Mouse (Mus musculus): ENCODE measurements around the gene Gm21118. TPM values are rescaled to one million over a fixed set of nuclear protein-coding genes. Genes with fewer than 3 reads are reported as not detected.
"Not testable (repeated sequence)": the region's sequence is repeated elsewhere in the genome, so short reads cannot be mapped to it uniquely, and the experiment has no call there.

The Gm21118 gene
- polyA plus RNA-seq (2016; fragmentation: Nextera tagmentation; extraction: Ambion mirVana): not detected in 2 replicates

DNA sequence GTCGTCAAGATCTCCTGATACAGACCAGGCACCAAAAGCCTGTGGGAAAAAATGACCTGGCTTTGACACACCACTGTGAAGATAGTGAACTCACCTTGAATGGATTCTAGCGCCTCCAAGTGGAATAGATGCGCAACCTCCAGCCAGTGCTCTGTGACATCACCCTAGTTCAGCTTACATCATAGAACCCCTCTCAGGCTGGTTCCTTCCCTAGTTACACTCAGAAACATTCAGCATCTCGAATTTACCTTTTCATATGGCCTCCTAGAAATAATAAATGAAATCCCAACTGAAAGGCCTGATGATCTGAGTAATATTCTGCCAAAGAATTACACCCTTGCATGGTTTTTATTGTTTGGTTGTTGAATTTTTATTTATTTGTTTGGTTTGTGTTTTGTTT lies at the start of gene Gm21118:
TSS of gene Gm21118 (minus strand) at position 101 of the 400 bp plus-strand sequence.
- no CpG with 5 or more reads among the region's 4 CpGs for WGBS
- not testable (repeated sequence) for H3K4me3 ChIP-seq; DNase-seq (ENCODE audit: extremely low spot score, low spot score); H3K36me3 ChIP-seq (replicated peaks); H3K9me3 ChIP-seq; H3K27me3 ChIP-seq (ENCODE audit: poor library complexity, severe bottlenecking); H3K27ac ChIP-seq; H3K4me1 ChIP-seq

DNA sequence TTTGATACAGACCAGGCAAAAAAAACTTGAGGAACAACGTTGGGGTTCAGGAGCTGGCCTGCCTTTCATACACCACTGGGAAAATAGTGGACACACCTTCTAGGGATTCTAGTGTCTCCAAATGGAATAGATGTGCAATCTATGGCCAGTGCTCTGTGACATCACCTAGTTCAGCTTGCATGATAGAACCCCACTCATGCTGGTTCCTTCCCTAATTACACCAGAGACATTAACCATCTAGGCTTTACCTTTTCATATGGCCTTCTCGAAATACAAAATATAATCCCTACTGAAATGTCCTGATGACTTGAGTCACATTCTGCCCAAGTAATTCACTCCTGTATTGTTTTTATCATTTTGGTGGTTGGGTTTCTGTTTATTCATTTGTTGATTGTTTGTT lies 29.7 kb upstream of the Gm21118 start, which contains the start of the genes Gm29423 and Gm29644:
TSS of gene Gm29423 (minus strand) at position 101 of the 400 bp plus-strand sequence.
TSS of gene Gm29644 (minus strand) at position 157 of the 400 bp plus-strand sequence.
- not testable (repeated sequence) for H3K4me3 ChIP-seq; H3K36me3 ChIP-seq (replicated peaks); H3K27me3 ChIP-seq (ENCODE audit: poor library complexity, severe bottlenecking); H3K4me1 ChIP-seq; H3K27ac ChIP-seq; H3K9me3 ChIP-seq; DNase-seq (ENCODE audit: extremely low spot score, low spot score)
- WGBS: no CpG with 5 or more reads among the region's 2 CpGs

Other genes with a start within 250 kb of the Gm21118 start
- gene Gm29423, start 29.6 kb upstream of the Gm21118 start, polyA plus RNA-seq (2016; fragmentation: Nextera tagmentation; extraction: Ambion mirVana): not detected in 2 replicates
- not detected in 2 replicates for gene Gm29644, start 29.7 kb upstream of the Gm21118 start, polyA plus RNA-seq (2016; fragmentation: Nextera tagmentation; extraction: Ambion mirVana)
- gene Gm20888, start 168.2 kb upstream of the Gm21118 start, polyA plus RNA-seq (2016; fragmentation: Nextera tagmentation; extraction: Ambion mirVana): not detected in 2 replicates

All from forebrain, embryonic 10.5 days (tissue).